Mouse (Mus musculus): ENCODE measurements around the gene Umad1. TPM values are rescaled to one million over a fixed set of nuclear protein-coding genes. Genes with fewer than 3 reads are reported as not detected.

The Umad1 gene
- polyA plus RNA-seq, 1 experiment from 2014 or later = 19.7 TPM

GRCm38 (mm10) chr6:8376351-8376750 is 117.3 kb downstream of the Umad1 start:
- Histone ChIP-seq H3K9ac (replicated peaks; ENCODE audit: low read length) (no peak overlapping the region), H3K27me3 (ENCODE audit: control insufficient read depth, insufficient read depth, low read length) (no peaks in the 10 kb centered on the region), H3K9me3 (replicated peaks; ENCODE audit: control insufficient read depth, low read length) (no peaks in the 10 kb centered on the region), H3K36me3 (replicated peaks; ENCODE audit: control insufficient read depth, insufficient read depth, low read depth, low read length) (no peaks in the 10 kb centered on the region), H3K4me2 (ENCODE audit: low read depth, low read length) (no peak overlapping the region), H3K4me1 (ENCODE audit: control insufficient read depth, insufficient read depth, low read length) (no peaks in the 10 kb centered on the region), H3K4me3 (ENCODE audit: low read depth, low read length) (no peak overlapping the region), H3K27ac (replicated peaks; ENCODE audit: low read depth, low read length) (no peak overlapping the region)
- 94% methylated on average over 5 of the region's 5 CpGs for WGBS
- no peak for ATAC-seq (replicated peaks; ENCODE audit: insufficient number of reproducible peaks, low FRiP score, low TSS enrichment, low read depth)
- no peak for DNase-seq (ENCODE audit: low spot score)

- WGBS = 95% methylated on average over 8 of the region's 8 CpGs
- DNase-seq (ENCODE audit: low spot score) (no peak), ATAC-seq (replicated peaks; ENCODE audit: insufficient number of reproducible peaks, low FRiP score, low TSS enrichment, low read depth) (no peak)
- Histone ChIP-seq H3K4me2 (ENCODE audit: low read depth, low read length) (no peak overlapping the region), H3K4me3 (ENCODE audit: low read depth, low read length) (no peak overlapping the region), H3K4me1 (ENCODE audit: control insufficient read depth, insufficient read depth, low read length) (no peaks in the 10 kb centered on the region), H3K36me3 (replicated peaks; ENCODE audit: control insufficient read depth, insufficient read depth, low read depth, low read length) (no peaks in the 10 kb centered on the region), H3K9me3 (replicated peaks; ENCODE audit: control insufficient read depth, low read length) (no peaks in the 10 kb centered on the region), H3K27me3 (ENCODE audit: control insufficient read depth, insufficient read depth, low read length) (no peaks in the 10 kb centered on the region), H3K27ac (replicated peaks; ENCODE audit: low read depth, low read length) (no peak overlapping the region), H3K9ac (replicated peaks; ENCODE audit: low read length) (no peak overlapping the region)
Measured at GRCm38 (mm10) chr6:8377667-8378066, 118.6 kb downstream of the Umad1 start.

GRCm38 (mm10) chr6:8389307-8389706 is 130.2 kb downstream of the Umad1 start:
- WGBS = 95% methylated on average over 2 of the region's 2 CpGs
- no peaks in the 10 kb centered on the region for H3K9me3 ChIP-seq (replicated peaks; ENCODE audit: control insufficient read depth, low read length)
- H3K36me3 ChIP-seq (replicated peaks; ENCODE audit: control insufficient read depth, insufficient read depth, low read depth, low read length) = no peaks in the 10 kb centered on the region
- H3K4me1 ChIP-seq (ENCODE audit: control insufficient read depth, insufficient read depth, low read length) = no peaks in the 10 kb centered on the region
- H3K4me3 ChIP-seq (ENCODE audit: low read depth, low read length) = no peak overlapping the region
- H3K4me2 ChIP-seq (ENCODE audit: low read depth, low read length) = no peak overlapping the region
- no peaks in the 10 kb centered on the region for H3K27me3 ChIP-seq (ENCODE audit: control insufficient read depth, insufficient read depth, low read length)
- no peak for DNase-seq (ENCODE audit: low spot score)
- H3K9ac ChIP-seq (replicated peaks; ENCODE audit: low read length) = no peak overlapping the region
- ATAC-seq (replicated peaks; ENCODE audit: insufficient number of reproducible peaks, low FRiP score, low TSS enrichment, low read depth) = no peak
- no peak overlapping the region for H3K27ac ChIP-seq (replicated peaks; ENCODE audit: low read depth, low read length)

GRCm38 (mm10) chr6:8390296-8390695 is 131.2 kb downstream of the Umad1 start:
- no peaks in the 10 kb centered on the region for H3K9me3 ChIP-seq (replicated peaks; ENCODE audit: control insufficient read depth, low read length)
- H3K27me3 ChIP-seq (ENCODE audit: control insufficient read depth, insufficient read depth, low read length) = no peaks in the 10 kb centered on the region
- H3K4me3 ChIP-seq (ENCODE audit: low read depth, low read length) = no peak overlapping the region
- no peak overlapping the region for H3K27ac ChIP-seq (replicated peaks; ENCODE audit: low read depth, low read length)
- no peaks in the 10 kb centered on the region for H3K4me1 ChIP-seq (ENCODE audit: control insufficient read depth, insufficient read depth, low read length)
- DNase-seq (ENCODE audit: low spot score) (no peak), ATAC-seq (replicated peaks; ENCODE audit: insufficient number of reproducible peaks, low FRiP score, low TSS enrichment, low read depth) (no peak)
- no peaks in the 10 kb centered on the region for H3K36me3 ChIP-seq (replicated peaks; ENCODE audit: control insufficient read depth, insufficient read depth, low read depth, low read length)
- WGBS = 89% methylated on average over 6 of the region's 6 CpGs
- no peak overlapping the region for H3K4me2 ChIP-seq (ENCODE audit: low read depth, low read length)
- no peak overlapping the region for H3K9ac ChIP-seq (replicated peaks; ENCODE audit: low read length)

GRCm38 (mm10) chr6:8390935-8391334 is 131.8 kb downstream of the Umad1 start:
- DNase-seq (ENCODE audit: low spot score) (no peak), ATAC-seq (replicated peaks; ENCODE audit: insufficient number of reproducible peaks, low FRiP score, low TSS enrichment, low read depth) (no peak)
- Histone ChIP-seq H3K4me1 (ENCODE audit: control insufficient read depth, insufficient read depth, low read length) (no peaks in the 10 kb centered on the region), H3K9me3 (replicated peaks; ENCODE audit: control insufficient read depth, low read length) (no peaks in the 10 kb centered on the region), H3K36me3 (replicated peaks; ENCODE audit: control insufficient read depth, insufficient read depth, low read depth, low read length) (no peaks in the 10 kb centered on the region), H3K27me3 (ENCODE audit: control insufficient read depth, insufficient read depth, low read length) (no peaks in the 10 kb centered on the region), H3K4me2 (ENCODE audit: low read depth, low read length) (no peak overlapping the region), H3K27ac (replicated peaks; ENCODE audit: low read depth, low read length) (no peak overlapping the region), H3K4me3 (ENCODE audit: low read depth, low read length) (no peak overlapping the region), H3K9ac (replicated peaks; ENCODE audit: low read length) (no peak overlapping the region)
- 77% methylated on average over 2 of the region's 2 CpGs for WGBS

GRCm38 (mm10) chr6:8393029-8393428 is 133.9 kb downstream of the Umad1 start:
- no peak overlapping the region for H3K27ac ChIP-seq (replicated peaks; ENCODE audit: low read depth, low read length)
- H3K9me3 ChIP-seq (replicated peaks; ENCODE audit: control insufficient read depth, low read length) = no peaks in the 10 kb centered on the region
- H3K9ac ChIP-seq (replicated peaks; ENCODE audit: low read length) = no peak overlapping the region
- 68% methylated on average over 4 of the region's 4 CpGs for WGBS
- H3K4me2 ChIP-seq (ENCODE audit: low read depth, low read length) = no peak overlapping the region
- DNase-seq (ENCODE audit: low spot score) = no peak
- H3K27me3 ChIP-seq (ENCODE audit: control insufficient read depth, insufficient read depth, low read length) = no peaks in the 10 kb centered on the region
- H3K36me3 ChIP-seq (replicated peaks; ENCODE audit: control insufficient read depth, insufficient read depth, low read depth, low read length) = no peaks in the 10 kb centered on the region
- no peak overlapping the region for H3K4me3 ChIP-seq (ENCODE audit: low read depth, low read length)
- H3K4me1 ChIP-seq (ENCODE audit: control insufficient read depth, insufficient read depth, low read length) = no peaks in the 10 kb centered on the region
- no peak for ATAC-seq (replicated peaks; ENCODE audit: insufficient number of reproducible peaks, low FRiP score, low TSS enrichment, low read depth)

GRCm38 (mm10) chr6:8394044-8394443 is 135.0 kb downstream of the Umad1 start:
- ATAC-seq (replicated peaks; ENCODE audit: insufficient number of reproducible peaks, low FRiP score, low TSS enrichment, low read depth) = no peak
- Histone ChIP-seq H3K9ac (replicated peaks; ENCODE audit: low read length) (no peak overlapping the region), H3K27ac (replicated peaks; ENCODE audit: low read depth, low read length) (no peak overlapping the region), H3K4me3 (ENCODE audit: low read depth, low read length) (no peak overlapping the region), H3K4me2 (ENCODE audit: low read depth, low read length) (no peak overlapping the region), H3K36me3 (replicated peaks; ENCODE audit: control insufficient read depth, insufficient read depth, low read depth, low read length) (no peaks in the 10 kb centered on the region), H3K4me1 (ENCODE audit: control insufficient read depth, insufficient read depth, low read length) (no peaks in the 10 kb centered on the region), H3K27me3 (ENCODE audit: control insufficient read depth, insufficient read depth, low read length) (no peaks in the 10 kb centered on the region), H3K9me3 (replicated peaks; ENCODE audit: control insufficient read depth, low read length) (no peaks in the 10 kb centered on the region)
- DNase-seq (ENCODE audit: low spot score) = no peak

GRCm38 (mm10) chr6:8395061-8395460 is 136.0 kb downstream of the Umad1 start:
- Histone ChIP-seq H3K9ac (replicated peaks; ENCODE audit: low read length) (no peak overlapping the region), H3K36me3 (replicated peaks; ENCODE audit: control insufficient read depth, insufficient read depth, low read depth, low read length) (no peaks in the 10 kb centered on the region), H3K4me1 (ENCODE audit: control insufficient read depth, insufficient read depth, low read length) (no peaks in the 10 kb centered on the region), H3K27ac (replicated peaks; ENCODE audit: low read depth, low read length) (no peak overlapping the region), H3K27me3 (ENCODE audit: control insufficient read depth, insufficient read depth, low read length) (no peaks in the 10 kb centered on the region), H3K4me2 (ENCODE audit: low read depth, low read length) (no peak overlapping the region), H3K4me3 (ENCODE audit: low read depth, low read length) (no peak overlapping the region), H3K9me3 (replicated peaks; ENCODE audit: control insufficient read depth, low read length) (no peaks in the 10 kb centered on the region)
- WGBS = 60% methylated on average over 4 of the region's 4 CpGs
- ATAC-seq (replicated peaks; ENCODE audit: insufficient number of reproducible peaks, low FRiP score, low TSS enrichment, low read depth) = no peak; the same call in 1 of the 2 replicates
- no peak for DNase-seq (ENCODE audit: low spot score)

Data from embryonic facial prominence, embryonic 11.5 days (tissue).